Mouse (Mus musculus): ENCODE measurements around the gene Atoh8. TPM values are rescaled to one million over a fixed set of nuclear protein-coding genes. Genes with fewer than 3 reads are reported as not detected.

Atoh8 gene
- polyA plus RNA-seq, 2 experiments = 0.48 to 0.53 TPM

DNA sequence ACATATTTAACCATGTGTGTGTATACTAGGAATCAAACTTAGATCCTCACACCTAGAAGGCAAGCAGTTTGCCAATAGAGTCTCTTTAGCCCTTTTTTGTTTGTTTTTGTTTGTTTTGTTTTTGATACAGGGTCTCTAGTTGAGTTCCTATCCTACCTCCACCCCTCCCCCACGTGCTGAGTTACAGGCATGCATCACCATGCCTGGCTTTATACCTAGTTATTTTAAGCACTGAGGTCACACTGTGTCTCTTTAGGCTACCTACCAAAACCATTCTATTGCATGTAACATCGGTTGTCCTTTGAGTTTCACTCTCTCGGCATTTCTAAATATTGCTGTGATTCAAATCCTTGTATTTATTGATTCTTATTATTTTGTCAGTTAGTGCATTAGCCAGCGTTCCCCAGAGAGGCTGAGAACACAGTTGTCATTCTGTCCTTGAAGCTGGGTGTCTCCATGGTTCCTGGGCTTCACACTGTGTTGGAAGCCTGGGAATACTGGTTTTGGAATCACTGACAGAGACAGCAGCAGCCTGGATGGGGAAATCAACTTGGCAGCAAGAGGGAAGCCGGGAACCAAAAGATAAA, 28.4 kb upstream of the Atoh8 start:
- H3K27me3 ChIP-seq (ENCODE audit: control insufficient read depth, insufficient read depth, low read length) = peaks cover 9% of the 10 kb centered on the region; the same call in 1 of the 2 replicates
- ATAC-seq (ENCODE audit: insufficient read depth) (no peak), DNase-seq (ENCODE audit: low read depth in 3 of 3, low spot score in 3 of 3) (no peak)
- H3K4me1 ChIP-seq (replicated peaks; ENCODE audit: control insufficient read depth in 2 of 2, insufficient read depth in 2 of 2, low read length in 1 of 2) = peaks cover 5 to 10% of the 10 kb centered on the region in 2 experiments; a peak in 3 of 4 replicates
- H3K36me3 ChIP-seq (replicated peaks; ENCODE audit: control insufficient read depth, insufficient read depth, low read depth) = no peaks in the 10 kb centered on the region
- H3K4me2 ChIP-seq (ENCODE audit: low read depth) = no peak overlapping the region
- no peak overlapping the region for H3K4me3 ChIP-seq (ENCODE audit: insufficient read depth in 1 of 2, low read depth in 2 of 2, low read length in 2 of 2)
- TF ChIP-seq EP300 (IDR thresholded peaks at IDR 0.05; ENCODE audit: low read depth) (no peak), CTCF (IDR thresholded peaks at IDR 0.05; ENCODE audit: low read depth) (no peak)
- H3K9me3 ChIP-seq (ENCODE audit: control insufficient read depth, low read length) = no peaks in the 10 kb centered on the region
- 48% methylated on average over 5 of the region's 5 CpGs for WGBS (ENCODE audit: insufficient replicate concordance)
- H3K27ac ChIP-seq = no peak overlapping the region
- H3K9ac ChIP-seq (replicated peaks) = no peak overlapping the region

DNA sequence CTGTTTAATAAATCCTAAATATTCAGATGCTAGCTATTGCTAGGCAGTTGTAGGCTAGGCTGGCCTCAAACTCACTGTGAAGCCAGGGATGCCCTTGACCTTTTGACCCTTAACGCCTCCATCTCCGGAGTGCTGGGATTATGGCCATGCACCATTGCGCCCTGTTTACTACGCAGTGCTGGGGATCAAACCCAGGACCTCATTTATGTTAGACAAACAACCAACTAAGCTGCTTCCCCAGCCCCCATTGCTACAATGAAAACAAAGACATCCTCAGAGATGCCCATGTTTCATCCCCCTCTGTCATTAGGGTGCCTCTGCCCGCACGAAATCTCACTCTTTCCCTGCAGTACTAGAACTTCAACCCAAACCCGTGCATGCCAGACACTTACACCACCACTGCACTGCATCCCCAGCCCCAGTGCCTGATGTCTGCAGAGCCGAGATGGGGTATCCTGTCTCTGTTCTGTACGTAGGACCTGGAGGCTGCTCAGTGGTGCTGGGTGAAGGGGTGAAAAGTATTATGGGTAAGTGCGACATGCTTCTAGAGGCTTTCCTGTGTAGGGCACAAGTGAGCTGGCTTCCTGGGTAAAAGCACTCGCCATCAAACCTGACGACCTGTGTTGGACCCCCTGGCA, 26.4 kb upstream of the Atoh8 start:
- Histone ChIP-seq H3K27me3 (ENCODE audit: control insufficient read depth, insufficient read depth, low read length) (peaks cover 9% of the 10 kb centered on the region; the same call in 1 of the 2 replicates), H3K36me3 (replicated peaks; ENCODE audit: control insufficient read depth, insufficient read depth, low read depth) (no peaks in the 10 kb centered on the region), H3K9ac (replicated peaks) (no peak overlapping the region), H3K9me3 (ENCODE audit: control insufficient read depth, low read length) (no peaks in the 10 kb centered on the region), H3K4me3 (ENCODE audit: insufficient read depth in 1 of 2, low read depth in 2 of 2, low read length in 2 of 2) (no peak overlapping the region), H3K4me2 (ENCODE audit: low read depth) (no peak overlapping the region), H3K27ac (no peak overlapping the region), H3K4me1 (replicated peaks; ENCODE audit: control insufficient read depth in 2 of 2, insufficient read depth in 2 of 2, low read length in 1 of 2) (peaks cover 5 to 10% of the 10 kb centered on the region in 2 experiments; a peak in 3 of 4 replicates)
- 73% methylated on average over 12 of the region's 12 CpGs for WGBS (ENCODE audit: insufficient replicate concordance)
- TF ChIP-seq EP300 (IDR thresholded peaks at IDR 0.05; ENCODE audit: low read depth) (no peak), CTCF (IDR thresholded peaks at IDR 0.05; ENCODE audit: low read depth) (no peak)
- no peak for ATAC-seq (ENCODE audit: insufficient read depth)
- no peak for DNase-seq (ENCODE audit: low read depth in 3 of 3, low spot score in 3 of 3)

DNA sequence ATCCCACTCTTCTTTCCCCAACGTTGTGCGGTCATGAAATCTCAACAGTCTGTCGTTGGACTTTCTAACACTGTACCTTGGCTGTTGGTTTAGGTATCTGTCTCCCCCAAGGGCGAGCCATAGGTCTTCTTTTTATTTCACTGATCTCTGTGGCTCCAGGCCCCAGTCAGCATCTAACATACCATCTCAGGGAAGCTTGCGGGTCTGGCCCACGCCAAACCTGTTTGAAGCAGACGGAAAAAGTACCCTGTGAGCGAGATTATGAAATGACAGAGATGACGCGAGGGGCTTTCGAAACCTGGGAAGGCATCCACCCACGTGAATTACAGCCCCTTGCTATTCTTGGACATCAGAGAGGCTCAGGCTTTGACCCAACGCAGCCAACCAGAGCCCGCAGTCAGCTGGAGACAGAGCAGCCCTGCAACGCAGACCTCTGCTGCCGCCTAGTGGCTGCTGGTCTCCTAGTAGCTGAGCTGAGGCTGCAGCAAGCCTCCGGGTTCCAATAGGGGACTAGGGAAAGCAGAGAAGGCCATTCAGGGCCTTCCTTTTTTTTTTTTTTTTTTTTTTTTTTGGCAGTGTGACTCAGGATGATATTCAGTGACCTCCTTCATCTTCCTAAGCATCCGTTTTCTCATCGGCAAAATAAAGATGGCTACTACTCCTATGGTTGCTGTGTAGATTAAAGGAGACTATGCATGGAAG, 25.8 kb upstream of the Atoh8 start:
- 28% methylated on average over 19 of the region's 19 CpGs for WGBS (ENCODE audit: insufficient replicate concordance)

DNA sequence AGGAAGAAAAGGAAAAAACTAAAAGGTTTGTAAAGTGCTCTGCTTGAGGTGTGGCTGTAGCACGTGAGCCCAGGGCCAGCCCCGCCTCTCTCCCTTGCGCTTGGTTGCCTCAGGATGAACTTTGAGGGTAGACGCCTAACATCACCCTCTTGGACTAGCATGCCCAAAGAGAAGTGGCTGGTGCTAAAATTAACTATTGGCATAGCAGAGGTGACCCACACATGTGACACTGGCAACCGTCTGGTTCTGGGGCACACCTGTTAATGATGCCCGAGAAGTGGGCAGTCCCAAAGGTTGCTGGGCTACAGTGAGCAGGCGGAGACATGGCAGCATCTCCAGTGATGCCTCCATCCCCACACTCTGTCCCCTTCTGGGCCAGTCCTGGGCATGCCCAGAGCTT, 24.1 kb upstream of the Atoh8 start:
- Histone ChIP-seq H3K36me3 (replicated peaks; ENCODE audit: control insufficient read depth, insufficient read depth, low read depth) (no peaks in the 10 kb centered on the region), H3K27me3 (ENCODE audit: control insufficient read depth, insufficient read depth, low read length) (no peaks in the 10 kb centered on the region; the same call in 1 of the 2 replicates), H3K9me3 (ENCODE audit: control insufficient read depth, low read length) (no peaks in the 10 kb centered on the region), H3K27ac (no peak overlapping the region), H3K9ac (replicated peaks) (no peak overlapping the region), H3K4me2 (ENCODE audit: low read depth) (no peak overlapping the region), H3K4me1 (replicated peaks; ENCODE audit: control insufficient read depth in 2 of 2, insufficient read depth in 2 of 2, low read length in 1 of 2) (peaks cover under 1 to 1% of the 10 kb centered on the region in 2 experiments; a peak in 3 of 4 replicates), H3K4me3 (ENCODE audit: insufficient read depth in 1 of 2, low read depth in 2 of 2, low read length in 2 of 2) (no peak overlapping the region)
- ATAC-seq (ENCODE audit: insufficient read depth) (no peak), DNase-seq (ENCODE audit: low read depth in 3 of 3, low spot score in 3 of 3) (no peak)
- WGBS (ENCODE audit: insufficient replicate concordance) = 58% methylated on average over 7 of the region's 7 CpGs
- no peak for TF ChIP-seq CTCF (IDR thresholded peaks at IDR 0.05; ENCODE audit: low read depth)
- TF ChIP-seq EP300 (IDR thresholded peaks at IDR 0.05; ENCODE audit: low read depth) = no peak

More for the DNA sequence above, 25.8 kb upstream of the Atoh8 start:
- peaks cover 5 to 10% of the 10 kb centered on the region in 2 experiments; a peak in 3 of 4 replicates for H3K4me1 ChIP-seq (replicated peaks; ENCODE audit: control insufficient read depth in 2 of 2, insufficient read depth in 2 of 2, low read length in 1 of 2)
- no peaks in the 10 kb centered on the region for H3K36me3 ChIP-seq (replicated peaks; ENCODE audit: control insufficient read depth, insufficient read depth, low read depth)
- no peak overlapping the region for H3K27ac ChIP-seq
- no peak overlapping the region for H3K4me2 ChIP-seq (ENCODE audit: low read depth)
- no peak overlapping the region for H3K4me3 ChIP-seq (ENCODE audit: insufficient read depth in 1 of 2, low read depth in 2 of 2, low read length in 2 of 2)
- peak; percentile 99 for TF ChIP-seq CTCF (IDR thresholded peaks at IDR 0.05; ENCODE audit: low read depth)
- no peak for TF ChIP-seq EP300 (IDR thresholded peaks at IDR 0.05; ENCODE audit: low read depth)
- DNase-seq (ENCODE audit: low read depth in 3 of 3, low spot score in 3 of 3) (peak; percentile 57 to 61 (median 58)), ATAC-seq (ENCODE audit: insufficient read depth) (peak; percentile 63; the same call in 1 of the 2 replicates)
- peaks cover 6% of the 10 kb centered on the region; the same call in 1 of the 2 replicates for H3K27me3 ChIP-seq (ENCODE audit: control insufficient read depth, insufficient read depth, low read length)
- H3K9me3 ChIP-seq (ENCODE audit: control insufficient read depth, low read length) = no peaks in the 10 kb centered on the region
- H3K9ac ChIP-seq (replicated peaks) = no peak overlapping the region

DNA sequence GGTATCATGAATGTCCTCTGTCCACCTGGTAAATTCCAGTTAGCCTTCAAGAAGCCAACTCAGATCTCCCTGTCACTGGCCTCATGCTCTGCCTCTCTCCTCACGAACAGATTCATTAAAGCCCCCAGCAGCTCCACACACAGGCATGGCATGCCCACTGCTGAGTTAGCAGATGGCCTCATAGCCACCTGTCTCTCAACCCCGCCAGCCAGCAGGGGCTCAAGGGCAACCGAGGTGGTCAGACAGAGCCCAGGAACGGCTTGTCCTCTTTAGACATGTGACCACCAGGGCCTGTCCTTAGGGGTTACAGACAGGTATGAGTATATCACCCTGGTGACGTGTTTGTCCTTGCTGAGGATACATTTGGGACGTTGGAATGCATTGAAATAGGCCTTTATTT, 19.9 kb upstream of the Atoh8 start:
- WGBS (ENCODE audit: insufficient replicate concordance) = 50% methylated on average over 6 of the region's 6 CpGs
- no peak overlapping the region for H3K27ac ChIP-seq

More for the DNA sequence above, 19.9 kb upstream of the Atoh8 start:
- Histone ChIP-seq H3K9ac (replicated peaks) (no peak overlapping the region), H3K4me1 (replicated peaks; ENCODE audit: control insufficient read depth in 2 of 2, insufficient read depth in 2 of 2, low read length in 1 of 2) (no peaks in the 10 kb centered on the region), H3K4me2 (ENCODE audit: low read depth) (no peak overlapping the region), H3K9me3 (ENCODE audit: control insufficient read depth, low read length) (no peaks in the 10 kb centered on the region), H3K27me3 (ENCODE audit: control insufficient read depth, insufficient read depth, low read length) (no peaks in the 10 kb centered on the region), H3K4me3 (ENCODE audit: insufficient read depth in 1 of 2, low read depth in 2 of 2, low read length in 2 of 2) (no peak overlapping the region), H3K36me3 (replicated peaks; ENCODE audit: control insufficient read depth, insufficient read depth, low read depth) (no peaks in the 10 kb centered on the region)
- DNase-seq (ENCODE audit: low read depth in 3 of 3, low spot score in 3 of 3) = no peak
- ATAC-seq (ENCODE audit: insufficient read depth) = no peak
- no peak for TF ChIP-seq CTCF (IDR thresholded peaks at IDR 0.05; ENCODE audit: low read depth)
- no peak for TF ChIP-seq EP300 (IDR thresholded peaks at IDR 0.05; ENCODE audit: low read depth)

Measured in liver, embryonic 14.5 days (tissue).